Mouse (Mus musculus) lung, postnatal 0 days (tissue): ENCODE results near the gene Eps8l1.

Experiments
- CTCF ChIP-seq: IDR thresholded peaks from 2 replicates; pipeline ENCODE4 v1.5.1; 2016; ENCODE audit warnings: antibody characterized with exemption, mild to moderate bottlenecking
- EP300 ChIP-seq: IDR thresholded peaks from 2 replicates; pipeline ENCODE4 v1.6.1; 2016; ENCODE audit warnings: antibody characterized with exemption, mild to moderate bottlenecking, control low read depth

GRCm38 (mm10) chr7:4516332-4517050, 56.0 kb downstream of the Eps8l1 start, which contains the start of gene Tnnt1:
- no peak for TF ChIP-seq CTCF
- TF ChIP-seq EP300 = no peak
